Mouse (Mus musculus) ES-E14 (cell line): ENCODE measurements around the gene Lins1.

Source experiments
- CHD2 ChIP-seq: IDR thresholded peaks from 2 replicates; pipeline ENCODE4 v1.6.1; 2014; ENCODE audit warnings: mild to moderate bottlenecking, low read depth, low read length, inconsistent platforms
- HCFC1 ChIP-seq: IDR thresholded peaks from 2 replicates; pipeline ENCODE4 v1.6.1; 2012; ENCODE audit warnings: low read length, inconsistent platforms, borderline replicate concordance; ENCODE audit not compliant: insufficient read depth
- MAFK ChIP-seq: IDR thresholded peaks from 2 replicates; pipeline ENCODE4 v1.6.1; 2014; ENCODE audit warnings: mild to moderate bottlenecking, low read depth, low read length, inconsistent platforms; ENCODE audit not compliant: insufficient read depth
- ZC3H11A ChIP-seq: IDR thresholded peaks from 2 replicates; pipeline ENCODE4 v1.6.1; 2012; ENCODE audit warnings: low read depth, mild to moderate bottlenecking, inconsistent platforms, low read length, borderline replicate concordance
- ZNF384 ChIP-seq: IDR thresholded peaks from 2 replicates; pipeline ENCODE4 v1.6.1; 2012; ENCODE audit warnings: low read depth, low read length, inconsistent platforms

- no peak for TF ChIP-seq MAFK
- no peak for TF ChIP-seq HCFC1
- no peak for TF ChIP-seq ZC3H11A
- no peak for TF ChIP-seq ZNF384
- TF ChIP-seq CHD2, result no peak
These were observed 40.5 kb upstream of the Lins1 start for GRCm38 (mm10) chr7:66649181-66649580.
